Mouse (Mus musculus): ENCODE measurements around the gene Sdk2.

Gene Sdk2

GRCm38 (mm10) chr11:113742998-113743397 lies 323.8 kb downstream of the Sdk2 start:
- DNase-seq (ENCODE audit: low spot score in 2 of 2): no peak

GRCm38 (mm10) chr11:113740100-113740499 lies 326.7 kb downstream of the Sdk2 start:
- no peak for DNase-seq (ENCODE audit: low spot score in 2 of 2)

GRCm38 (mm10) chr11:113739213-113739612 lies 327.6 kb downstream of the Sdk2 start:
- DNase-seq (ENCODE audit: low spot score in 2 of 2): peak in 1 of 2 experiments; percentile 56

- no peak for DNase-seq (ENCODE audit: low spot score in 2 of 2)
These were observed 328.9 kb downstream of the Sdk2 start for GRCm38 (mm10) chr11:113737912-113738311.

GRCm38 (mm10) chr11:113737553-113737854 lies 329.3 kb downstream of the Sdk2 start:
- DNase-seq (ENCODE audit: low spot score in 2 of 2): no peak

GRCm38 (mm10) chr11:113736848-113737552 lies 329.8 kb downstream of the Sdk2 start:
- DNase-seq (ENCODE audit: low spot score in 2 of 2): no peak

GRCm38 (mm10) chr11:113735151-113735550 lies 331.7 kb downstream of the Sdk2 start:
- no peak for DNase-seq (ENCODE audit: low spot score in 2 of 2)

GRCm38 (mm10) chr11:113733631-113734364 lies 333.0 kb downstream of the Sdk2 start:
- DNase-seq (ENCODE audit: low spot score in 2 of 2): peak; percentile 71 to 74

- DNase-seq (ENCODE audit: low spot score in 2 of 2): no peak
These were observed 334.8 kb downstream of the Sdk2 start for GRCm38 (mm10) chr11:113731945-113732612.

- no peak for DNase-seq (ENCODE audit: low spot score in 2 of 2)
These were observed 336.0 kb downstream of the Sdk2 start for GRCm38 (mm10) chr11:113730879-113731278.

- peak in 1 of 2 experiments; percentile 57 for DNase-seq (ENCODE audit: low spot score in 2 of 2)
These were observed 336.9 kb downstream of the Sdk2 start for GRCm38 (mm10) chr11:113729917-113730316.

GRCm38 (mm10) chr11:113729239-113729638 lies 337.6 kb downstream of the Sdk2 start:
- no peak for DNase-seq (ENCODE audit: low spot score in 2 of 2)

GRCm38 (mm10) chr11:113727992-113728391 lies 338.9 kb downstream of the Sdk2 start:
- no peak for DNase-seq (ENCODE audit: low spot score in 2 of 2)

- DNase-seq (ENCODE audit: low spot score in 2 of 2): no peak
These were observed 339.6 kb downstream of the Sdk2 start for GRCm38 (mm10) chr11:113726994-113727888.

Measured in urinary bladder, postnatal 36 days (tissue).